Mouse (Mus musculus) forebrain, embryonic 11.5 days (tissue): Measurements from ENCODE around the gene Agmo. TPM values are rescaled to one million over a fixed set of nuclear protein-coding genes. Genes with fewer than 3 reads are reported as not detected.

Experiments
- ATAC-seq: fragments of 200-750 bp; cut with Nextera tagmentation; replicated peaks from 2 replicates; pipeline ENCODE4 v1.8.0; 2017; ENCODE audit warnings: moderate TSS enrichment; ENCODE audit not compliant: low FRiP score
- DNase-seq: peaks from one replicate; pipeline ENCODE4 v3.0.0-alpha.2; 2017; ENCODE audit warnings: low spot score
- H3K27ac ChIP-seq: fragments of 300-500 bp; sonication (generic); 2 replicates; pipeline ENCODE4 v1.5.1; 2014; ENCODE audit warnings: low read depth, low read length
- H3K27me3 ChIP-seq: fragments of 300-500 bp; sonication (generic); 2 replicates; pipeline ENCODE4 v1.6.1; 2014; ENCODE audit warnings: mild to moderate bottlenecking, low read length, mixed read lengths; ENCODE audit not compliant: control insufficient read depth, insufficient read depth
- H3K36me3 ChIP-seq: fragments of 300-500 bp; sonication (generic); 2 replicates; pipeline ENCODE4 v1.6.1; 2014; ENCODE audit warnings: mild to moderate bottlenecking, low read length, moderate library complexity, mixed read lengths; ENCODE audit not compliant: control insufficient read depth, insufficient read depth
- H3K4me1 ChIP-seq: fragments of 300-500 bp; sonication (generic); replicated peaks from 2 replicates; pipeline ENCODE4 v1.6.1; 2014; ENCODE audit warnings: low read length, mixed read lengths; ENCODE audit not compliant: control insufficient read depth, insufficient read depth
- H3K4me2 ChIP-seq: fragments of 300-500 bp; sonication (generic); 2 replicates; pipeline ENCODE4 v1.6.1; 2014; ENCODE audit warnings: low read depth, mild to moderate bottlenecking, low read length, moderate library complexity, mixed read lengths; ENCODE audit not compliant: severe bottlenecking
- H3K4me3 ChIP-seq: fragments of 300-500 bp; sonication (generic); 2 replicates; pipeline ENCODE4 v1.5.1; 2014; ENCODE audit warnings: low read depth, low read length
- H3K9ac ChIP-seq: fragments of 300-500 bp; sonication (generic); 2 replicates; pipeline ENCODE4 v1.6.1; 2014; ENCODE audit warnings: low read length
- H3K9me3 ChIP-seq: fragments of 300-500 bp; sonication (generic); 2 replicates; pipeline ENCODE4 v1.6.1; 2016; ENCODE audit warnings: low read length, mixed read lengths; ENCODE audit not compliant: control insufficient read depth
- WGBS: fragments of 180-500 bp; shearing (Covaris S2); extraction: QIAGEN DNeasy Blood & Tissue Kit; methylation state at CpG from one replicate; pipeline ENCODE4 v1.1.7; 2014; 5-methylcytosine and 5-hydroxymethylcytosine counted together
- polyA plus RNA-seq: library from polyadenylated mRNA; unstranded; fragments of >200 nt; fragmentation: Nextera tagmentation; extraction: Ambion mirVana; gene quantifications from 2 replicates; pipeline ENCODE4 v1.2.1, GENCODE M21; 2014

Agmo gene
- polyA plus RNA-seq, 1 experiment from 2014 or later, result 0.37 TPM

DNA sequence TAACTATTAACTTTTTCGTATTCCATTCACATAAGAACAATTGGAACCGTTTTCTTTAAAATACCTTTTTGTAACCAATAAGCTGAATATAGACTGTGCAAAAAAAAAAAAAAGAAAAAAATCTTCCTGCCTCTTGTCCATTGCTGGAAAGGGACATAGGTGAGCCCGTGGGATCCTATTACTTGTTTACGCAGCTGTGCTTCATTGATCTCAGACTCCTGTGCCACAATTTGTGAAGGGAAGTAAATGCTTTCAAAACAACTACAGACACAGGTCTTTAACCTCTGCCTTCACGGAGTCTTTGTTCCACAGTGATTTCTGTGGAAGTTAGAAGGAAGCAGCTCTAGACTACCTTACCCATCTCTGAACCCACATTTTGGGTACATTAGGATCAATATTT, 104.3 kb downstream of the Agmo start:
- Histone ChIP-seq H3K9me3 (no peaks in the 10 kb centered on the region), H3K4me3 (no peak overlapping the region), H3K4me2 (no peak overlapping the region), H3K27me3 (no peaks in the 10 kb centered on the region), H3K36me3 (no peaks in the 10 kb centered on the region), H3K27ac (no peak overlapping the region), H3K4me1 (no peaks in the 10 kb centered on the region), H3K9ac (no peak overlapping the region)
- ATAC-seq (no peak), DNase-seq (no peak)
- 73% methylated on average over 5 of the region's 5 CpGs for WGBS

DNA sequence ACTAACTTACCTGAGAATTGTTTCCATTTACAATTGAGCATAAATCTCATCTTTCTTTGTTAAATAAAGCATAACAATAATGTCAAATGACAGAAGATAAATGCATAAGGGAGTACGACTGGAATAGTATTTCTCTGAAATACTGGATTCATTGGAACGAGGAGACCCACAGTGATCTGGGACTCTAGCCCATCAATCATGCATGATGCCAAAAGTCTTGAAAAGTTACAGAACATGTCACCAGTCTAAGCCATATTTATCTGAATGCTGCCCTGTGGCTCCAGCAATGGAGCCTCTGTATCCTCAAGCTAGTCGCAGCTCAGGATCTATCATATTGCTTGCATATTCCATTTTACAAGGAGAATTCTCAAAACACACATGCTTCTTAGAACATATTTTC, 150.9 kb downstream of the Agmo start:
- Histone ChIP-seq H3K27ac (no peak overlapping the region), H3K4me3 (no peak overlapping the region), H3K9me3 (no peaks in the 10 kb centered on the region), H3K27me3 (no peaks in the 10 kb centered on the region), H3K4me2 (no peak overlapping the region), H3K4me1 (no peaks in the 10 kb centered on the region), H3K9ac (no peak overlapping the region), H3K36me3 (no peaks in the 10 kb centered on the region)
- 91% methylated on average over 3 of the region's 3 CpGs for WGBS
- DNase-seq (no peak), ATAC-seq (no peak)

DNA sequence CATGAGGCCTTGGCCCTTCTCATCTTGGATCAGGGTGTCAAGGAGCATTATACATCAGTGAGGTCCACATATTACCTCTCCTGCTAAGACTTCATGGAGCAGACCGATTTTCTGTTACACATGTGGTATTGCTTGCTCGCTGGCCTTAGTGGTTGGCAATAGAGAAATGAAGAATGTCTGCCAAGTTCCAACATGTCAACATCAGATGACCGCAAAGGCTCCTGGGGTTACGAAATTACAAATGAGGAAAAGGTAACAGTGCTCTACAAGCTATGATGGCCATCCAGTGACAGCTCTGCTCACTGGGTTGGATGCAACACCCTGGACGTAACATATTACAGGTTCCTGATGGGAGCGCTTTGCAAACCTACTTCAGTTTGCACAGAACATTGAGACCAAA, 161.1 kb downstream of the Agmo start:
- ATAC-seq (no peak), DNase-seq (no peak)
- Histone ChIP-seq H3K4me3 (no peak overlapping the region), H3K9ac (no peak overlapping the region), H3K4me1 (no peaks in the 10 kb centered on the region), H3K9me3 (no peaks in the 10 kb centered on the region), H3K36me3 (no peaks in the 10 kb centered on the region), H3K4me2 (no peak overlapping the region), H3K27me3 (no peaks in the 10 kb centered on the region), H3K27ac (no peak overlapping the region)
- 93% methylated on average over 6 of the region's 6 CpGs for WGBS

DNA sequence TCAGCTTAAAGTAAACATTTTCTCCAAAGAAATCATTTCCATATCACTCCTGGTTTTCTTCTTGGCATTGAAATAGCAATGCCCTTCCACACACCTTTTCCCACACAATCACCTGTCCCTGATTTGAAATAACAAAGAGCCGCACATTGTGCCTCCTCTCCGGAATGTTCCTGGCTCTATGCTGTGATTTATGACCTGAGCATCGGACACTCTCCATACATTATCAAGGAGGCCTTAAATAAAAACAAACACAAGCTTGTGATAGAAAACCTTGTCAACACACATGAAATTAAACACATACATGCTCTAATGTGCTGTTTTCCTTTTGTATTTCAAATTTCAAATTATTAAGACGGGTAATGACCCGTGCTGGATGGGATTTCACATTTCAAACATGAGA, 184.9 kb downstream of the Agmo start:
- Histone ChIP-seq H3K4me3 (no peak overlapping the region), H3K4me2 (no peak overlapping the region), H3K4me1 (no peaks in the 10 kb centered on the region), H3K27ac (no peak overlapping the region), H3K36me3 (no peaks in the 10 kb centered on the region), H3K9me3 (no peaks in the 10 kb centered on the region), H3K27me3 (no peaks in the 10 kb centered on the region), H3K9ac (no peak overlapping the region)
- ATAC-seq, result no peak
- DNase-seq, result no peak
- 94% methylated on average over 5 of the region's 5 CpGs for WGBS

DNA sequence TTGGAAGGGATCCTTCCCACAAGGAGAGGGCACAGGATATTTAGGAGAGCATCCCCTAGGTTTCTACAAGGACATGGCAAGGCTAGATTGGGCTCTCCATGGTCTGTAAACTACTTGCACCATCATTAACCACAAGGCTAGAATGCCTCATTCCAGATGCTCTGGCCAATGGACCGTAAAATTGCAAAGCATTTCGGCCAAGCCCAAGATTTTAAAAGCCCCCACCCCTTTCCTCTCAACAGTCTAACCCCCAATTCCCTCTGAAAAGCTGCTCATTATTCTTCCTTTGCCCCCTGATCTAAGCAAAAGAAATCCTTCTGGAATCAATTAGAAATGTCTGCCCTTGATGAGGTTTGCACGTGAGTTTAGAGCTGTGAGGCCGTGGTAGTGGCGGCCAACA, 185.3 kb downstream of the Agmo start:
- Histone ChIP-seq H3K9ac (no peak overlapping the region), H3K4me3 (no peak overlapping the region), H3K4me1 (no peaks in the 10 kb centered on the region), H3K27me3 (no peaks in the 10 kb centered on the region), H3K27ac (no peak overlapping the region), H3K4me2 (no peak overlapping the region), H3K9me3 (no peaks in the 10 kb centered on the region), H3K36me3 (no peaks in the 10 kb centered on the region)
- ATAC-seq (no peak), DNase-seq (no peak)
- 47% methylated on average over 5 of the region's 5 CpGs for WGBS

DNA sequence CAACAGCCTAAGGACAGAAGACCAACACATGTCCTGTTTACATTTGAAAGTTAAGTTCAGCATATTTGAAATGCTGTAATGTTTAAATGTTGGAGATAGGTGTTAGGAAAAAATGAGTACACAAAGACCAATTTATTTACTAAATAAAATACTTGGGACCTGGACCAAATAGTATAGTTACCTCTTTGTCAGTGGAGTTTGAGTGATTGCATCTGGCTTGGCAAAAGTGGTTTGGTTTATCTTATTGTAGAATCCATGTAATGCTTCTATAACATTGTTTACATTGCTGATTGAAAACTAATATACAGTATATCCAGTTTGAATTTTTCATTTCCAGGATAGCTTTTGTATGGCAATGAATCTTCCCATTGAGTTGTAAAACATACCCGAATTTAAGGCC, 193.0 kb downstream of the Agmo start:
- WGBS, result 78% methylated on average over 1 of the region's 1 CpGs
- H3K9me3 ChIP-seq, result no peaks in the 10 kb centered on the region
- no peaks in the 10 kb centered on the region for H3K36me3 ChIP-seq
- H3K27me3 ChIP-seq, result no peaks in the 10 kb centered on the region
- no peak overlapping the region for H3K27ac ChIP-seq
- DNase-seq, result no peak
- no peak overlapping the region for H3K4me3 ChIP-seq
- no peak for ATAC-seq
- no peak overlapping the region for H3K4me2 ChIP-seq
- H3K4me1 ChIP-seq, result no peaks in the 10 kb centered on the region
- no peak overlapping the region for H3K9ac ChIP-seq

DNA sequence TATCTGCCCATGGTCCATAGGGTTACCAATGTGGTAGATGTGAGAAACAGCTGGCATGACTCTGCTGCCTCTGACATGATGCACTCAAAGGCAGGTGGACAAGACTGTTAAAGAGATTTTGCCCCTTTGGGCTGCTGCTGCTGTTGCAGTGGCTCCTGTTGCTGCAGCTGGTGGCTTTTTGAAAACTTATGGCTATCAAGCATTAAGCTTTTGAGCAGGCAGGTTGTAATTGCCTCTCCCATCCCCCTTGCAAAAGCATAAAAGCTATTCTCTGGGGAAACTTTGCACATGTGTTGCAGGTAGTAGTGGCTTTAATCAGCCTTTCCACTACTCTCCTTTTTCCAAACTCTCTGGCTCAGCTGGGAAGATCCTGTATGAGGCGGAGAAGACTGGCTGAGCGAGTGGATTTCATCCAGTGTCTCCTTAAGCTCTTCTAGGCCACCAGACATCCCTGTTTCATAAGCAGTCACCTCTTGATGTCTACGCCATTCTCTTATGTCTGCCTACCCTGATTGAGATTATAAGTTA, 201.1 kb downstream of the Agmo start:
- H3K27me3 ChIP-seq, result no peaks in the 10 kb centered on the region
- no peak for ATAC-seq

DNA sequence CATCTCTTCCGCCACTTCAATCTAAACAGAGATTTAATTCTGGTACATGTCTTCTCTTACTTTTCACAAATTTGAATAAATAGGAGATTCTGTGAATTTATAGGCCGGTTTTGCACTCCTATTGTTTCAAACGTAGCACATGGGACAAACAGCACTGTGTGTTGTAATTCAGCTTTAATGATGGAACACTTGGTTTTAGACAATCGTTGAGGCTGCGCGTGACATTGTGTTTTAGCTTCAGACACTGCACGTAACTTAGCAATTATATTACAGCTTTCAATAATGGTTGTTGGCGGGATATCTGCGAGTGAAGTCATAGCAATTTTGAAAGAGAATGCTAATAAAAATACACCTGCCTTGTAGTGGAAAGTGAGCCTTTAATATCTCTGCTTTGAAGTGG, 203.8 kb downstream of the Agmo start:
- 57% methylated on average over 9 of the region's 9 CpGs for WGBS
- Histone ChIP-seq H3K27me3 (no peaks in the 10 kb centered on the region), H3K4me2 (no peak overlapping the region), H3K9me3 (no peaks in the 10 kb centered on the region), H3K9ac (no peak overlapping the region), H3K4me1 (no peaks in the 10 kb centered on the region), H3K36me3 (no peaks in the 10 kb centered on the region), H3K4me3 (no peak overlapping the region), H3K27ac (no peak overlapping the region)
- ATAC-seq (peak; percentile 73; the same call in 1 of the 2 replicates), DNase-seq (no peak)

More for the DNA sequence above, 201.1 kb downstream of the Agmo start:
- Histone ChIP-seq H3K9me3 (no peaks in the 10 kb centered on the region), H3K4me1 (no peaks in the 10 kb centered on the region), H3K9ac (no peak overlapping the region), H3K27ac (no peak overlapping the region), H3K4me3 (no peak overlapping the region), H3K36me3 (no peaks in the 10 kb centered on the region), H3K4me2 (no peak overlapping the region)
- no peak for DNase-seq
- WGBS, result 91% methylated on average over 3 of the region's 3 CpGs

DNA sequence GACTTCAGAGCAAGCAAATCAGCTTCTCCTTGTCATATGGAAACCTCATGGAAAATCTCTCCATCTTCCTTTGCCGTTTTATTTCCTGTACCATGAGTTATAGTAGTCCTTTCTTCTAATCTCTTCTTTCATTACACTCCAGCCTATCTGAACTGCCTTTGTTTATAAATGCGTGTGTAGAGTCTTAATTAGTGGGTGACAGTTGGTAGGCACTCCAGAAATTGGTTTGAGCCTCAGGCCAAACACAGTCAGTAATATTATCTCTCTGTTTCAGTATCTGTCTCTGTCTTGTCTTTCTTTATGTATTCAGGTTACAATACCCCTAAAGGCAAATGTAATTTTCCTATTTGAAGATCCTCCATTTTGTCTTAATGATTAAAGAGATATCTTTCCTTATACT, 208.2 kb downstream of the Agmo start:
- no peaks in the 10 kb centered on the region for H3K27me3 ChIP-seq
- no peak overlapping the region for H3K4me2 ChIP-seq
- no peak overlapping the region for H3K9ac ChIP-seq
- ATAC-seq (no peak), DNase-seq (no peak)
- 46% methylated on average over 2 of the region's 2 CpGs for WGBS
- no peaks in the 10 kb centered on the region for H3K4me1 ChIP-seq
- H3K27ac ChIP-seq, result no peak overlapping the region
- H3K4me3 ChIP-seq, result no peak overlapping the region
- H3K9me3 ChIP-seq, result no peaks in the 10 kb centered on the region
- no peaks in the 10 kb centered on the region for H3K36me3 ChIP-seq
